Mouse (Mus musculus): Measurements from ENCODE around the gene Inca1.

GRCm38 (mm10) chr11:70706127-70706526 is 6.2 kb upstream of the Inca1 start:
- TF ChIP-seq CTCF (conservative IDR thresholded peaks at IDR 0.05; ENCODE audit: insufficient read depth, insufficient read length, low read depth, low read length) (no peak), POLR2A (IDR thresholded peaks at IDR 0.05; ENCODE audit: low read depth, low read length) (no peak)
